Mouse (Mus musculus) lung, postnatal 0 days (tissue): Measurements from ENCODE around the gene Lrch3.

Source experiments
- CTCF ChIP-seq: IDR thresholded peaks from 2 replicates; pipeline ENCODE4 v1.5.1; 2016; ENCODE audit warnings: antibody characterized with exemption, mild to moderate bottlenecking
- EP300 ChIP-seq: IDR thresholded peaks from 2 replicates; pipeline ENCODE4 v1.6.1; 2016; ENCODE audit warnings: antibody characterized with exemption, mild to moderate bottlenecking, control low read depth

DNA sequence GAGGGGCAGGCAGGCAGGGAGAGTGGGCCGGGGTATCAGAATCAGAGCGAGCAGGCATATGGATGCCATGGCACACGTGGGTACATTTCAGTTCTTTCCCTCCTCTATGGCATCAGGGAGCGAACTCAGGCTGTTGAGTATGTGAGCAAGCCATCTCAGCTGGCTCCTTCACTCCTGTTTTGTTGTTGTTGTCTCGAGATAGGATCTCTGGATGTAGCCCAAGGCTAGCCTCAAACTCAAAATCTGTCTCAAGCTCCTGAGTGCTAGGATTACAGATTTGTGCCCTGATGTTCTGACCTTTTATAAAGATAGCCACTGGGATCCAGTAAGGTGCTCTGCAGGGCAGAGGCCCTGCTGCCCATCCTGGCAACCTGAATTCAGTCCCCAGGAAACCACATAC, 34.8 kb downstream of the Lrch3 start:
- TF ChIP-seq EP300 (no peak), CTCF (no peak)
